Mouse (Mus musculus) embryonic stem cell, embryonic (primary cell): ENCODE measurements at regions not wholly inside any gene's neighbourhood (a gene's known extent, or its start where the extent isn't known, plus 50 kb on each side); places are given as distances from the start of the nearest gene placed in this dataset.

Experiments used
- CTCF ChIA-PET, 4 experiments: fragments of 300-600 bp in 2 of 4; fragments of 350-600 bp in 2 of 4; sonication (Branson Sonifier 250); formaldehyde crosslinking; loops; one replicate each; lab custom pipeline; 2022; ENCODE audit warnings: inconsistent platforms in 2 of 4; lab: Charles Lee
- POLR2A ChIA-PET, 4 experiments: fragments of 300-600 bp in 2 of 4; fragments of 350-600 bp in 2 of 4; sonication (Branson Sonifier 250); formaldehyde crosslinking; loops; one replicate each; lab custom pipeline; 2022; ENCODE audit warnings: antibody characterized with exemption in 4 of 4, inconsistent platforms in 1 of 4; lab: Charles Lee

- POLR2A ChIA-PET = no interaction called here
- CTCF ChIA-PET = no interaction called here
These were observed 74.5 kb upstream of the Cdon start for GRCm38 (mm10) chr9:35346378-35346777.

- CTCF ChIA-PET = interaction anchor here in 1 of 4 experiments (0.6 kb wide), 1 partner anchor 83 kb away, joined by 3 read pairs; no protein-coding TSS in a partner anchor
- POLR2A ChIA-PET = no interaction called here
These were observed 70.8 kb upstream of the Cdon start for GRCm38 (mm10) chr9:35350046-35350552.

GRCm38 (mm10) chr9:35351576-35351975 is 69.4 kb upstream of the Cdon start:
- CTCF ChIA-PET = no interaction called here
- POLR2A ChIA-PET = no interaction called here

GRCm38 (mm10) chr9:35354652-35355130 is 66.2 kb upstream of the Cdon start:
- POLR2A ChIA-PET = interaction anchor here in 1 of 4 experiments (0.7 kb wide), 1 partner anchor 212 kb away, joined by 3 read pairs; no protein-coding TSS in a partner anchor
- CTCF ChIA-PET = interaction anchor here in 2 of 4 experiments (0.6 to 0.8 kb wide), 2 partner anchors 13 to 59 kb away, joined by 3 to 5 read pairs; no protein-coding TSS in a partner anchor

GRCm38 (mm10) chr9:35359699-35360098 is 61.2 kb upstream of the Cdon start:
- POLR2A ChIA-PET = no interaction called here
- CTCF ChIA-PET = no interaction called here

- POLR2A ChIA-PET = interaction anchor here in 1 of 4 experiments (0.6 kb wide), 1 partner anchor 171 kb away, joined by 6 read pairs; no protein-coding TSS in a partner anchor
- CTCF ChIA-PET = no interaction called here
These were observed 60.5 kb upstream of the Cdon start for GRCm38 (mm10) chr9:35360139-35361100.

- ChIA-PET POLR2A (no interaction called here), CTCF (no interaction called here)
These were observed 59.5 kb upstream of the Cdon start for GRCm38 (mm10) chr9:35361432-35361831.

- ChIA-PET CTCF (no interaction called here), POLR2A (no interaction called here)
These were observed 58.7 kb upstream of the Cdon start for GRCm38 (mm10) chr9:35362276-35362675.

GRCm38 (mm10) chr9:35363079-35363478 is 57.8 kb upstream of the Cdon start:
- CTCF ChIA-PET = no interaction called here
- POLR2A ChIA-PET = no interaction called here

GRCm38 (mm10) chr9:35363936-35364335 is 57.0 kb upstream of the Cdon start:
- POLR2A ChIA-PET = interaction anchor here in 1 of 4 experiments (0.6 kb wide), 1 partner anchor 8 kb away, joined by 3 read pairs; no protein-coding TSS in a partner anchor
- CTCF ChIA-PET = interaction anchor here in 2 of 4 experiments (0.6 to 0.7 kb wide), 2 partner anchors 64 to 1821 kb away, joined by 3 to 4 read pairs; no protein-coding TSS in a partner anchor

- CTCF ChIA-PET = no interaction called here
- POLR2A ChIA-PET = no interaction called here
These were observed 55.0 kb upstream of the Cdon start for GRCm38 (mm10) chr9:35365975-35366374.

GRCm38 (mm10) chr9:35369063-35369462 is 51.9 kb upstream of the Cdon start:
- ChIA-PET CTCF (interaction anchor here in 1 of 4 experiments (0.9 kb wide), 1 partner anchor 156 kb away, joined by 3 read pairs; no protein-coding TSS in a partner anchor), POLR2A (interaction anchor here in 1 of 4 experiments (1.3 kb wide), 1 partner anchor 52 kb away, joined by 5 read pairs; the partner anchor contains the start of gene Cdon)

- POLR2A ChIA-PET = no interaction called here
These were observed 50.9 kb upstream of the Cdon start for GRCm38 (mm10) chr9:35370031-35370430.

GRCm38 (mm10) chr9:35370895-35371294 is 50.0 kb upstream of the Cdon start:
- ChIA-PET POLR2A (interaction anchor here in 1 of 4 experiments (0.6 kb wide), 1 partner anchor 45 kb away, joined by 3 read pairs; no protein-coding TSS in a partner anchor), CTCF (no interaction called here)

More at GRCm38 (mm10) chr9:35370031-35370430, 50.9 kb upstream of the Cdon start:
- CTCF ChIA-PET = no interaction called here
